Mouse (Mus musculus) hindbrain, embryonic 14.5 days (tissue): ENCODE results near the gene Reln. TPM values are rescaled to one million over a fixed set of nuclear protein-coding genes. Genes with fewer than 3 reads are reported as not detected.
A peak's percentile ranks its signal among the peaks of the same experiment; 100 is the strongest.

Source experiments
- ATAC-seq: fragments of 200-750 bp; cut with Nextera tagmentation; 2 replicates; pipeline ENCODE4 v1.8.0; 2017; ENCODE audit warnings: moderate number of reproducible peaks, mild to moderate bottlenecking, moderate TSS enrichment, moderate library complexity; ENCODE audit not compliant: low FRiP score
- DNase-seq: peaks from one replicate; pipeline ENCODE4 v3.0.0-alpha.2; 2015; ENCODE audit warnings: low spot score
- H3K27ac ChIP-seq: fragments of 300-500 bp; sonication (generic); 2 replicates; pipeline ENCODE4 v1.5.1; 2014; ENCODE audit warnings: mild to moderate bottlenecking, moderate library complexity
- H3K27me3 ChIP-seq: fragments of 300-500 bp; sonication (generic); 2 replicates; pipeline ENCODE4 v1.6.1; 2014; ENCODE audit warnings: mild to moderate bottlenecking, low read length, mixed read lengths; ENCODE audit not compliant: control insufficient read depth, insufficient read depth
- H3K36me3 ChIP-seq: fragments of 300-500 bp; sonication (generic); replicated peaks from 2 replicates; pipeline ENCODE4 v1.6.1; 2014; ENCODE audit not compliant: control insufficient read depth, insufficient read depth
- H3K4me1 ChIP-seq: fragments of 300-500 bp; sonication (generic); replicated peaks from 2 replicates; pipeline ENCODE4 v1.6.1; 2014; ENCODE audit warnings: antibody characterized with exemption, low read length, mixed read lengths; ENCODE audit not compliant: control insufficient read depth, insufficient read depth
- H3K4me2 ChIP-seq: fragments of 300-500 bp; sonication (generic); replicated peaks from 2 replicates; pipeline ENCODE4 v1.6.1; 2014; ENCODE audit warnings: mild to moderate bottlenecking, moderate library complexity
- H3K4me3 ChIP-seq: fragments of 300-500 bp; sonication (generic); replicated peaks from 2 replicates; pipeline ENCODE4 v1.5.1; 2014; ENCODE audit warnings: mild to moderate bottlenecking, low read length
- H3K9ac ChIP-seq: fragments of 300-500 bp; sonication (generic); 2 replicates; pipeline ENCODE4 v1.6.1; 2014
- H3K9me3 ChIP-seq: fragments of 300-500 bp; sonication (generic); 2 replicates; pipeline ENCODE4 v1.6.1; 2016; ENCODE audit warnings: low read length; ENCODE audit not compliant: control insufficient read depth
- WGBS: fragments of 180-500 bp; shearing (Covaris S2); extraction: QIAGEN DNeasy Blood & Tissue Kit; methylation state at CpG from one replicate; pipeline ENCODE4 v1.1.7; 2014; 5-methylcytosine and 5-hydroxymethylcytosine counted together
- polyA plus RNA-seq: library from polyadenylated mRNA; unstranded; fragments of >200 nt; fragmentation: Nextera tagmentation; extraction: Ambion mirVana; gene quantifications from 2 replicates; pipeline ENCODE4 v1.2.1, GENCODE M21; 2014

Reln gene
- polyA plus RNA-seq, 1 experiment from 2014 or later: 63.5 TPM

DNA sequence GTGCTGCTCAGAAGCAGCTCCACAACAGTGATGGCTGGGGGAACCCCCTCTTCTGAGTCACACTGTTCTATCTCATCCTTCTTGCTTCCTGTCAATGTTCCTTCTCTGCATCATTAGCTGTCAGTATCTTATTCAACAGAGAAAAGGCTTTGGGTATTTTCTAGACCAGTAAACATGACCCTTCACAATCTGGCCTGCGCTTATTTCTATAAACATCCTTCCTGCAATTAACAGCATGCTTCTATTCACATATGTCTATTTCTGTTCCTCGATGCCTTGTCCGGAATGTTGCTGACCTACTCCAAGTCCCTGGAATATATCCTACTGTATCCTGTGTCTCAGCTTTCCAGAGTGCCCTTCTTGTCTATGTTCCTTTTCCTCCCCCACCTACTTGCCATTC is 89.2 kb downstream of the Reln start:
- H3K36me3 ChIP-seq: no peaks in the 10 kb centered on the region
- no peaks in the 10 kb centered on the region; the same call in 1 of the 2 replicates for H3K4me1 ChIP-seq
- H3K27ac ChIP-seq: no peak overlapping the region
- H3K4me2 ChIP-seq: no peak overlapping the region
- no peak for DNase-seq
- no peak for ATAC-seq
- no peak overlapping the region for H3K4me3 ChIP-seq
- WGBS: 98% methylated on average over 3 of the region's 3 CpGs
- no peaks in the 10 kb centered on the region for H3K9me3 ChIP-seq
- no peak overlapping the region for H3K9ac ChIP-seq
- H3K27me3 ChIP-seq: no peaks in the 10 kb centered on the region

DNA sequence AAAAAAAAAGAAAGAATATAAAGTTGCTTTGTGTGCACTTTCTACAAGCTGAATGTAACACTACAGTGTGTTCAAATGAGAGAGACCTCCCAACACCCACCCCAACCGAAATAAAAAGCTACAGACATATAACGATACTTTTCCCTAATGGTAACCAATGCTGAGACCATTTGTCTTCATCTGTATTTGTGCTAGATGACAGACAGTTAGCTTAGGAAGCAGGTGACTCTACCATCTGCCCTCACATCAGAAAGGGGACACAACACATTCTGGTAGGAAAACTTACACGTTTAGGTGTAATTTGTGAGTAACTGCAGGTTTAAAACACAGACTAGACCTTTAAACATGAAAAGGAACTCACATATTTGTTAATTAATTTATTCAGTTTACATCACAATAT is 90.6 kb downstream of the Reln start:
- no peaks in the 10 kb centered on the region for H3K9me3 ChIP-seq
- no peak overlapping the region for H3K27ac ChIP-seq
- H3K4me1 ChIP-seq: no peaks in the 10 kb centered on the region; the same call in 1 of the 2 replicates
- H3K4me3 ChIP-seq: no peak overlapping the region
- ATAC-seq (no peak), DNase-seq (no peak)
- no peak overlapping the region for H3K9ac ChIP-seq
- H3K36me3 ChIP-seq: no peaks in the 10 kb centered on the region
- H3K27me3 ChIP-seq: no peaks in the 10 kb centered on the region
- 75% methylated on average over 3 of the region's 3 CpGs for WGBS
- H3K4me2 ChIP-seq: no peak overlapping the region

DNA sequence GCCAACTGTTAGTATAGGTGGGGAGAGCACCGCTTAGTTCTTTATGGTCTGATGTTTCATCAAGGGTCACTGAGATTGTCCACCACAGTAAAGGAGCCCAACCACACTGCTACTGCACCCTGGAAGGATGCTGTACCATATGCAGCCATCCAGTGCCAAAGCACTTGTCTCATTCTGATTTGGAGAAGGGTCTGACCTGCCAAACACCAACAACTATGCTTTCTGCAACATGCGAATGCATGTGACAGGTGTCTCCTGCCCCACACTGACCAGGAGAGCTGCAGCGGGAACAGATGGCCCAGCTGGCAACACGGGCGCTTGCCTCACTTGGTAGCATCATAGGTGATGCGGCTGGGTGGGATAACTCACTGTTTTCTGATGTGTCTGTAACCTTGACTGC is 91.2 kb downstream of the Reln start:
- Histone ChIP-seq H3K27me3 (no peaks in the 10 kb centered on the region), H3K4me1 (no peaks in the 10 kb centered on the region; the same call in 1 of the 2 replicates), H3K9ac (no peak overlapping the region), H3K4me3 (no peak overlapping the region), H3K9me3 (no peaks in the 10 kb centered on the region), H3K27ac (no peak overlapping the region), H3K4me2 (no peak overlapping the region), H3K36me3 (no peaks in the 10 kb centered on the region)
- DNase-seq (no peak), ATAC-seq (no peak)
- 89% methylated on average over 6 of the region's 6 CpGs for WGBS

DNA sequence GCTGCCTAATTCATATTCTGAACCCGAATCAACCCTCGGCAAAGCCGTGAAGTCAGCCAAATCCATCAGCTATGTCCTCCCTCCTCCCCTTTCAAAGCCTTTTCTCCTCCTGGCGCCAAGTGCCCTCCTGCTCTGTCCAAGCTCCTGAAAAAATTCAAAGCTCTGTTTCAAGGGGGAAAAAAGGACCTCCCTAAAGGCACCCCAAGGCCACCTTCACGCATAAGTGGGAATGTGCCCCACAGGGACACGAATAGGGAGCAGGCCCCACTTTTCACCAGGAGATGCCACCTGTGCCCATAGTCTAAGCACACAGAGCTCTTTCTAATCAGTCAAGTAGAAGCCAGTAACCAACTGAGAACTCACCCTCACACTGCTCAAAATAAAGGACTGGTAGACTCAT is 96.7 kb downstream of the Reln start:
- peak; percentile 42 for DNase-seq
- 39% methylated on average over 6 of the region's 6 CpGs for WGBS

DNA sequence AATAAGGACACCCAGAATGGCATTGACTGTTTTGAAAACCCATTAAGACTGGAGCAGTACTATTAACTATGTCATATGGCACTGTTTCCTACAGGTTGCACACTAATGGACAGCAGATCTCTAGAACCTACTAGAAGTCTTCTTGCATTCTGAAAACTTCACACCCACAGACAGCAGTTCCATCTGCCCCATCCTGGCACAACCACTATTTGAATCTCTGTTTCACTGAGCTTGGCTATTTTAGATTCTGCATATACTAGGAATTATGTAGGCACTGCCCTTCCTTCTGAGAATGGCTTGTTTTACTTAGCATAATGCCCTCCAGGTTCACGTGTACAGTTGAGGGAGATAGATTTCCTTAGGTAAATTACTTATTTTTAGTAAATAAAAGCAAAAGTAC is 99.4 kb downstream of the Reln start:
- WGBS: 93% methylated on average over 1 of the region's 1 CpGs
- DNase-seq: no peak

More for the DNA sequence above, 96.7 kb downstream of the Reln start:
- H3K27me3 ChIP-seq: no peaks in the 10 kb centered on the region
- H3K4me2 ChIP-seq: no peak overlapping the region
- no peaks in the 10 kb centered on the region for H3K36me3 ChIP-seq
- no peak overlapping the region for H3K9ac ChIP-seq
- no peak overlapping the region for H3K4me3 ChIP-seq
- H3K9me3 ChIP-seq: no peaks in the 10 kb centered on the region
- ATAC-seq: peak; percentile 77; the same call in 1 of the 2 replicates
- 0 out of 2 replicates have a peak overlapping the region, but pooled peaks have one; percentile 32 for H3K27ac ChIP-seq
- peaks cover 7% of the 10 kb centered on the region; the same call in 1 of the 2 replicates for H3K4me1 ChIP-seq

DNA sequence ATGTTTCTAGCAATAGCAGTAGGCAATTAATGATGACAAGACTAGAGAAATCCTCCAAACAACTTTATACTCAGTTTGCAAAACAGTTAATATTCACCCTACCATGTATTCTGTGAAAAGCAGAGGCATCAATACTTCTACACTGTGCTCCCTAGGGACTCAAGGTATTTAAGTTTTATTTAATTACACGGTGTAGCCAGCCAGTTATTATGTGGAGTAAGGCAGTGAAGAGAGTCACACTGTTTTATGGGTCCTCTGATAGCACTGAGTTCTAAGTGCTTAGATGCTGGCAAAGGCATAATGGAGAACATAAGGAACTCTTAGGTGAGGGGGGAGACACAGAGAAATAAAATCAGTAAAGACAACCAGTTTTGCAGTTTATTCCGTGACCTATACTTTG is 101.0 kb downstream of the Reln start:
- 0 out of 2 replicates have a peak, but pooled peaks have one; percentile 40 for ATAC-seq
- WGBS: 70% methylated on average over 2 of the region's 2 CpGs
- no peak for DNase-seq
- Histone ChIP-seq H3K4me3 (no peak overlapping the region), H3K4me2 (no peak overlapping the region), H3K27ac (no peak overlapping the region), H3K36me3 (no peaks in the 10 kb centered on the region), H3K9me3 (no peaks in the 10 kb centered on the region), H3K4me1 (peaks cover 7% of the 10 kb centered on the region; the same call in 1 of the 2 replicates), H3K9ac (no peak overlapping the region), H3K27me3 (no peaks in the 10 kb centered on the region)

More for the DNA sequence above, 99.4 kb downstream of the Reln start:
- Histone ChIP-seq H3K4me2 (no peak overlapping the region), H3K4me3 (no peak overlapping the region), H3K4me1 (peaks cover 7% of the 10 kb centered on the region; the same call in 1 of the 2 replicates), H3K27me3 (no peaks in the 10 kb centered on the region), H3K9me3 (no peaks in the 10 kb centered on the region), H3K27ac (no peak overlapping the region), H3K36me3 (no peaks in the 10 kb centered on the region), H3K9ac (no peak overlapping the region)
- no peak for ATAC-seq

DNA sequence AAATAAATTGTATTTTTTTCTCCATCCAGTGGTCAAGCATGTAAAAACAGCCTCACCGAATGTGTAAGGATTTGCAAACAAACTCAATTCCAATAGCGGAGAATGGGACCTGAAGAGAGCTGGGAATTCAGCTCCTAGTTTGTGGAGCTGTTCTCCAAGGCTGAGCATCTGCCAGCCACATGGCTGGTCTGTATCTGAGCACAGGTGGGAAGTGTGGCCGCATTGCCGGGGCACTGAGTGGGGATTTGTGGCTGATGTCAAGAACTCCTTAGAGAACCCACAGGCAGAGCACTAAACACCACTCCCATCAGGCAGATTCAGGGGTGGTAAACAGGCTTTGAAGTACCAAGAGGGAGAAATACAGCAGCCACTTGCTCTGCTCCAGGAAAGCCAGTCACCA is 102.9 kb downstream of the Reln start:
- ATAC-seq: no peak
- Histone ChIP-seq H3K4me2 (no peak overlapping the region), H3K27ac (no peak overlapping the region), H3K9ac (no peak overlapping the region), H3K4me3 (no peak overlapping the region), H3K9me3 (no peaks in the 10 kb centered on the region; the same call in 1 of the 2 replicates), H3K36me3 (no peaks in the 10 kb centered on the region), H3K27me3 (no peaks in the 10 kb centered on the region), H3K4me1 (no peaks in the 10 kb centered on the region; the same call in 1 of the 2 replicates)
- 81% methylated on average over 4 of the region's 4 CpGs for WGBS
- no peak for DNase-seq

DNA sequence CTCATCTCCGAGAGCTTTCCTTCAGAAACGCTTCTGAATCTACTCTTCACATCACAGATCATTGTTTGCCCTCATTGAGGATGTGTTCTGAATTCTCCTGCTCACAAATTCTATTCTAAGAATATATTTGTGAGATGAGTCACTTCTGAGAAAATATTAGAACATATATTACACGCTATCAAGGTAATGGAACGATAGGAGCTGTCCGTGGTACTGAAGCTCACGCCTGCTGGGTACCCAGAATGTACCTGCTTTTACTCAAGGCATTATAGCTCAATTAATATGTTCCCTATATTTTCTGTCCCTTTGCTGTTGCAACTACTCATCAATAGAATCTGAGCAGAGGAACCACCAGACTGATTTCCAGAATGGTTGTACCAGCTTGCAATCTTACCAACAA is 107.7 kb downstream of the Reln start:
- no peak overlapping the region for H3K4me2 ChIP-seq
- H3K27ac ChIP-seq: no peak overlapping the region
- ATAC-seq (no peak), DNase-seq (no peak)
- no peak overlapping the region for H3K4me3 ChIP-seq
- no peak overlapping the region for H3K9ac ChIP-seq
- 70% methylated on average over 6 of the region's 6 CpGs for WGBS
- H3K9me3 ChIP-seq: no peaks in the 10 kb centered on the region; the same call in 1 of the 2 replicates
- H3K36me3 ChIP-seq: no peaks in the 10 kb centered on the region
- no peaks in the 10 kb centered on the region for H3K27me3 ChIP-seq
- no peaks in the 10 kb centered on the region for H3K4me1 ChIP-seq

DNA sequence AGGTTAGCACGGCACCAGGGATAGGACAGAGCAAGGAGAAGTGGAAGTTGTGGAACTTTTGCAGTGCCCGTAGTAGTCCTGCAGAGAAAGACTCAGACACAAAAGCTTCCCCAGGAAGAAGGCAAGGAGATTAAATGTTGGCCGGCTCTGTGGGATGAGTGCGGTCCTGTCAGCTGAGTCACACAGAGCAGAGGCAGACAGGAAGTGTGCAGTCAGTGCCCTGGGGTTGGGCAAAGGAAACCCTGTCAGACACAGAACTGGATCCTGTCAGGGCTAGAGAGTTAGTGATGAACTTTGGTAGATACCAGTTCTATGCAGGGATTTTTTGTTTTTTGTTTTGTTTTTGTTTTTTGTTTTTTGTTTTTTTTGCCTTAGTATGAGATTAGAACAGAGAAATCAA is 120.0 kb downstream of the Reln start:
- WGBS: 81% methylated on average over 4 of the region's 4 CpGs
- DNase-seq (no peak), ATAC-seq (no peak)
- Histone ChIP-seq H3K27me3 (no peaks in the 10 kb centered on the region), H3K4me3 (no peak overlapping the region), H3K27ac (no peak overlapping the region), H3K36me3 (no peaks in the 10 kb centered on the region), H3K9ac (no peak overlapping the region), H3K4me1 (no peaks in the 10 kb centered on the region), H3K9me3 (no peaks in the 10 kb centered on the region), H3K4me2 (no peak overlapping the region)

DNA sequence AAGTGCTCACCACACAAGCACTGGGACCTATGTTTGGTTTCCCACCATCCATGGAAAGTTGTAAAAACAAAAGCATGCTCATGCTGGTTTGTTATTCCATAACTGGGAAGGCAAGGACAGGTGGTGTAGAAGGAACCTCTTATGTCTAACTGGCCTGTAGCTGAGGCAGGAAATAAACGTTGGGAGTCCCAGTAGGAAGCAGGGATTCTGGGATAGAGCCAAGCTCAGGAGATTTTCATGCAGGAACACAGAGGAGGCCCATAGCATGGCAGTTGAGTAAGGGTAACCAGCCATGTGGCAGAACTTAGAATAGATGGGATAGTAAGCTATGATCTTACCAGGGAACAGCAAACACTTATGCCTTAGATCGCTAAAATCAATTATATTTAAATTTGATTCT is 120.6 kb downstream of the Reln start:
- Histone ChIP-seq H3K27me3 (no peaks in the 10 kb centered on the region), H3K9me3 (no peaks in the 10 kb centered on the region), H3K4me1 (no peaks in the 10 kb centered on the region), H3K36me3 (no peaks in the 10 kb centered on the region), H3K4me3 (no peak overlapping the region), H3K27ac (no peak overlapping the region), H3K9ac (no peak overlapping the region), H3K4me2 (no peak overlapping the region)
- 81% methylated on average over 2 of the region's 2 CpGs for WGBS
- DNase-seq (no peak), ATAC-seq (no peak)
